Mouse (Mus musculus) right cerebral cortex, postnatal 36 days (tissue): Measurements from ENCODE around the gene Vmn1r122.
"Not testable (repeated sequence)": the region's sequence is repeated elsewhere in the genome, so short reads cannot be mapped to it uniquely, and the experiment has no call there.

ENCODE experiments used
- DNase-seq, 2 experiments: peaks; one replicate each; pipeline ENCODE4 v3.0.0; 2022; ENCODE audit warnings: low spot score in 2 of 2, mixed read lengths in 1 of 2

Gene Vmn1r122

GRCm38 (mm10) chr7:21134028-21134427 lies at the start of gene Vmn1r122:
TSS of gene Vmn1r122 (minus strand) at chr7:21134128.
- not testable (repeated sequence) for DNase-seq

GRCm38 (mm10) chr7:21161885-21162284 lies 28.0 kb upstream of the Vmn1r122 start, which contains the start of gene Vmn1r123:
TSS of gene Vmn1r123 (plus strand) at chr7:21162185.
- not testable (repeated sequence) for DNase-seq

DNA sequence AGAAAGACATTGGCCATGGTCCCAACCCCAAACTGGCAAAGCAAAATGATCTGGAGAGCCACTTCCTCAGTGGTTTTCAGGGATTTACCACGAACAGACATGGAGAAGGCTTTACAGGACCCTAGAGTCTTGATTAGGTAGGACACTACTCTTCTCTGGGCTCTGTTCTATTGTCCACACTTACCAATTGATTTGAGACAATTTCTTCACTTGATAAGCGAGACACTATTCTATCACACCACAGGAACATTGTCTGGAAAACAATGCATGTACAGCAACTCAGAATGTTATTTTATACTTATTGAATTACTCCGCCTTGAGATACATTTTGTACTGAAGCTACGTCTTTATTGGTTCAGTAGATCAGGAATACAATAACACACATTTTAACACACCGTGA lies 35.5 kb downstream of the Vmn1r122 start, which contains the start of gene Vmn1r121:
TSS of gene Vmn1r121 (minus strand) at position 101 of the 400 bp plus-strand sequence.
- not testable (repeated sequence) for DNase-seq
